Mouse (Mus musculus) stomach, postnatal 0 days (tissue): Measurements from ENCODE around the gene Map6d1.
A peak's percentile ranks its signal among the peaks of the same experiment; 100 is the strongest.

Experiments
- CTCF ChIP-seq: IDR thresholded peaks from 2 replicates; pipeline ENCODE4 v1.5.1; 2016; ENCODE audit warnings: antibody characterized with exemption, low read depth, mild to moderate bottlenecking, moderate library complexity
- EP300 ChIP-seq: optimal IDR thresholded peaks from 2 replicates; pipeline ENCODE3; 2016; ENCODE audit warnings: antibody characterized with exemption

DNA sequence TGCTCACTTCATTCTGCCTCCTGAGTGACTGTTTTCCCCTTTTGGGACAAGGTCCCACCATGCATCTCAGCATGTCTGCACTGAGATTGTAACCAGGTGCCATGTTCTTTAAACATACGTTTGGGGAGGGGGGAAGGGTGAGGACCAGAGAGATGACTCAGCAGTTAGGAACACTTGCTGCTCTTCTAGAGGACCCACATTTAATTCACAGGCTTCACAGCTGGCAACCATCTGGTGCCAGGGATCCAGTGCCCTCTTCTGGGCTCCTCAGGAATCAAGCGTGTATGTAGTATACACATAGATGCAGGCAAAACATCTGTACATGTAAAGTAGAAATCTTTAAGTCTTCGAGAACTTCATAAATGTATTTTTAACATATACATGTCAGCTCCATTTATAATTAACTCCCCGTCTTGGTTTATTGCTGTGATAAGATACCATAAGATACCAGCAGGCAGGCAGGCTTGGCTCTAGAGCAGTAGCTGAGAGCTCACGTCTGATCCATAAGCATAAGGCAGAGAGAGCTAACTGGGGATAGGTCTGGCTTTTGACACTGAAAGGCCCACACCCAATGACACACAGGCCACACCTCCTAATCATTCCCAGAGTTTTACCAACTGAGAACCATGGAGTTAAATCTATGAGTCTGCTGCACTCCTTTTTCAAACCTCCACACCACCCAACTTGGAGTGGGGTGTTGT is 41.5 kb downstream of the Map6d1 start:
- TF ChIP-seq CTCF (peak; percentile 46), EP300 (no peak)
